Mouse (Mus musculus) liver, embryonic 14.5 days (tissue): ENCODE data around the gene Atp1b2.

Experiments used
- CTCF ChIP-seq: IDR thresholded peaks from 2 replicates; pipeline ENCODE4 v1.5.1; 2016; ENCODE audit warnings: antibody characterized with exemption, low read depth, control low read depth
- EP300 ChIP-seq: IDR thresholded peaks from 2 replicates; pipeline ENCODE4 v1.6.1; 2016; ENCODE audit warnings: antibody characterized with exemption, low read depth

DNA sequence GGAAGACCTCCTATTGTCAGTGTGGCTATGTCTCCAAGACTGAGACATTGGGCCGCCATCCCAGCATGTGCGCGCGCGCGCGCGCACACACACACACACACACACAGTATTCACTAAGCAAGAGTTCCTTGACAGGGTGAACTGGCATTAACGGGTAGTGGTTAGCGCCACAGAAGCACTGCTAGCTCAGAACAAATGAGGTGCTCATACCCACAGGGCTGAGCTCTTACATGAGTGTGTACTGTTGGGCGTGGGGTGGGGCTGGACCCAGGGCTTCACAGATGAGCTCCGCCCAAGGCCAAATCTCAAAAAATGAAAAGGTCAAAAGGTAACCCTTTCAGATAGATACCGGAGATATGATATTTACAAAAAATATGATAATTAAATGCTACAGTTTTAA is 20.8 kb downstream of the Atp1b2 start:
- no peak for TF ChIP-seq CTCF
- no peak for TF ChIP-seq EP300
